ENCODE assay signal across 32 mouse cellular contexts in the genomic region with DNA sequence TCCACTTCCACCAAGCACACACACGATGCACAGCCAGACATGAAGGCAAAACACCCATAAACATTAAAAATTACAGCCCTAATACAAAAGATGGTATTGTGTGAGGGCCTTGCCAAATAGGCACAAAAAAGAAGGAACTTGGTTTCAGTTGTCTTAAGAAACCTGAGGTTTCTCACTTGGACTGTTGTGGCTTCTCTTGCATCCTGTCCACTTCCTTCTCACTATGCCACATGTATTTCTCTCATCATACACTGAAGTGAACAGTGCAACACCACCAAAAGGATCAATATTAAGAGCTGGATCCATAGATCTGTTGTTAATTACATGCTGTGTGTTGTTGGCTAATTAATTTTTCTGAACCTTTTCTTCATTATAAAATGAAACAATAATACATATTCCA. TPM values are rescaled to one million over a fixed set of nuclear protein-coding genes. Genes with fewer than 3 reads are reported as not detected.
DNase-seq lines count a peak whose midpoint lies in the region; ATAC-seq and TF ChIP-seq lines count a peak whose summit lies in the region.
"Had no signal": no experiment of that assay in that cellular context is flagged by ENCODE, and none has a peak within 500 bp of the region (broad histone marks: within the 10 kb centered on the region; RNA-seq: fewer than 3 reads in every experiment).

No protein-coding gene starts in this region.

- H3K4me1 ChIP-seq in liver, embryonic 16.5 days (ENCODE audit: control insufficient read depth, low read depth, low read length): peaks cover 4% of the 10 kb centered on the region; the same call in 1 of the 2 replicates
- peaks cover 5% of the 10 kb centered on the region; the same call in 1 of the 2 replicates for H3K4me1 ChIP-seq in liver, embryonic 12.5 days
- peaks cover 6 to 7% of the 10 kb centered on the region in 2 experiments for H3K4me1 ChIP-seq in MEL (ENCODE audit: control insufficient read depth in 1 of 2, insufficient read depth in 2 of 2, low read length in 2 of 2)
- peaks cover 3% of the 10 kb centered on the region for H3K4me1 ChIP-seq in bone marrow, adult 2 months (ENCODE audit: control insufficient read depth, insufficient read depth, low read length)
- H3K4me1 ChIP-seq in intestine, embryonic 16.5 days (ENCODE audit: control insufficient read depth, insufficient read depth, low read length): no peaks in the 10 kb centered on the region
- H3K4me1 ChIP-seq: embryonic facial prominence, embryonic 12.5 days; hindbrain, embryonic 10.5 days; limb, embryonic 13.5 days had no signal

- ATAC-seq in liver, embryonic 16.5 days (ENCODE audit: low read depth): 0 out of 2 replicates have a peak, but pooled peaks have one; percentile 22
- no peak for ATAC-seq in liver, embryonic 12.5 days
- peak; percentile 85 for ATAC-seq in megakaryocyte progenitor cell, adult 5-6 weeks (replicated peaks; ENCODE audit: poor library complexity)
- ATAC-seq in megakaryocyte-erythroid progenitor cell, adult 5-6 weeks (replicated peaks; ENCODE audit: low FRiP score, low TSS enrichment, poor library complexity, severe bottlenecking): no peak
- ATAC-seq in intestine, embryonic 16.5 days: no peak
- ATAC-seq: forebrain, postnatal 0 days; hindbrain, embryonic 16.5 days; intestine, postnatal 0 days had no signal

- TF ChIP-seq CTCF in MEL (IDR thresholded peaks at IDR 0.05 in 2 of 3, conservative IDR thresholded peaks at IDR 0.05 in 1 of 3; ENCODE audit: control insufficient read depth in 1 of 3, insufficient read depth in 1 of 3, low read depth in 2 of 3, low read length in 3 of 3, poor library complexity in 1 of 3, severe bottlenecking in 1 of 3): no peak
- TF ChIP-seq CTCF in bone marrow, adult 2 months (IDR thresholded peaks at IDR 0.05; ENCODE audit: control insufficient read depth, insufficient read depth, low read length): no peak

- no peaks in the 10 kb centered on the region for H3K9me3 ChIP-seq in liver, embryonic 16.5 days (replicated peaks; ENCODE audit: control insufficient read depth, low read length)
- no peaks in the 10 kb centered on the region for H3K9me3 ChIP-seq in liver, embryonic 12.5 days (replicated peaks)
- H3K9me3 ChIP-seq in MEL (replicated peaks; ENCODE audit: insufficient read depth, low read length): no peaks in the 10 kb centered on the region
- no peaks in the 10 kb centered on the region for H3K9me3 ChIP-seq in intestine, embryonic 16.5 days (ENCODE audit: control insufficient read depth, low read length)
- H3K9me3 ChIP-seq: embryonic facial prominence, embryonic 12.5 days; heart, embryonic 12.5 days; hindbrain, embryonic 10.5 days; limb, embryonic 13.5 days had no signal

- no peak for TF ChIP-seq RAD21 in MEL (IDR thresholded peaks at IDR 0.05; ENCODE audit: low read depth, low read length)

- H3K4me2 ChIP-seq in liver, embryonic 16.5 days (ENCODE audit: low read depth, low read length): no peak overlapping the region
- H3K4me2 ChIP-seq in liver, embryonic 12.5 days: no peak overlapping the region
- H3K4me2 ChIP-seq in intestine, embryonic 16.5 days (ENCODE audit: low read depth, low read length): no peak overlapping the region
- H3K4me2 ChIP-seq: embryonic facial prominence, embryonic 12.5 days; heart, embryonic 12.5 days; limb, embryonic 13.5 days had no signal

- no peak overlapping the region for H3K4me3 ChIP-seq in liver, embryonic 16.5 days (ENCODE audit: low read depth, low read length)
- no peak overlapping the region for H3K4me3 ChIP-seq in liver, embryonic 12.5 days
- H3K4me3 ChIP-seq in MEL (ENCODE audit: control insufficient read depth in 1 of 2, insufficient read depth in 1 of 2, low read depth in 2 of 2, low read length in 2 of 2): no peak overlapping the region
- H3K4me3 ChIP-seq in bone marrow, adult 2 months (replicated peaks; ENCODE audit: control insufficient read depth, low read depth, low read length): no peak overlapping the region
- no peak overlapping the region for H3K4me3 ChIP-seq in intestine, embryonic 16.5 days (ENCODE audit: low read length)
- H3K4me3 ChIP-seq: embryonic facial prominence, embryonic 12.5 days; gastrocnemius, adult 2 months; heart, embryonic 12.5 days; hindbrain, embryonic 10.5 days; layer of hippocampus, adult 2 months; limb, embryonic 13.5 days had no signal

- 0 out of 2 replicates have a peak, but pooled peaks cover 6% of the 10 kb centered on the region for H3K36me3 ChIP-seq in liver, embryonic 16.5 days (ENCODE audit: control insufficient read depth, insufficient read depth)
- peaks cover 11% of the 10 kb centered on the region for H3K36me3 ChIP-seq in liver, embryonic 12.5 days
- H3K36me3 ChIP-seq in MEL (ENCODE audit: control insufficient read depth in 1 of 2, insufficient read depth in 2 of 2, low read length in 2 of 2): peaks cover 0 to 13% of the 10 kb centered on the region in 2 experiments; a peak in 2 of 4 replicates
- 0 out of 2 replicates have a peak, but pooled peaks cover 6% of the 10 kb centered on the region for H3K36me3 ChIP-seq in intestine, embryonic 16.5 days (ENCODE audit: control insufficient read depth, insufficient read depth, low read length)

- 18% methylated on average over 1 of the region's 1 CpGs for WGBS in liver, embryonic 16.5 days (ENCODE audit: insufficient replicate concordance)
- 52% methylated on average over 1 of the region's 1 CpGs for WGBS in liver, embryonic 12.5 days (ENCODE audit: insufficient replicate concordance)
- WGBS in bone marrow, adult 2 months: 8% methylated on average over 1 of the region's 1 CpGs
- 88% methylated on average over 1 of the region's 1 CpGs for WGBS in intestine, embryonic 16.5 days

- no peak for TF ChIP-seq POLR2A in MEL (IDR thresholded peaks at IDR 0.05; ENCODE audit: control insufficient read depth in 1 of 2, insufficient read depth in 1 of 2, low read depth in 1 of 2, low read length in 2 of 2, poor library complexity in 1 of 2)
- no peak for TF ChIP-seq POLR2A in bone marrow, adult 2 months (IDR thresholded peaks at IDR 0.05; ENCODE audit: borderline replicate concordance, control insufficient read depth, low read depth, low read length)

- no peaks in the 10 kb centered on the region for H3K27me3 ChIP-seq in liver, embryonic 16.5 days (ENCODE audit: control insufficient read depth, insufficient read depth, low read depth, low read length)
- H3K27me3 ChIP-seq in liver, embryonic 12.5 days (replicated peaks): no peaks in the 10 kb centered on the region
- no peaks in the 10 kb centered on the region for H3K27me3 ChIP-seq in MEL (ENCODE audit: control insufficient read depth in 1 of 2, insufficient read depth in 2 of 2, low read length in 2 of 2)
- no peaks in the 10 kb centered on the region for H3K27me3 ChIP-seq in intestine, embryonic 16.5 days (replicated peaks; ENCODE audit: control insufficient read depth, insufficient read depth, low read length)
- H3K27me3 ChIP-seq: embryonic facial prominence, embryonic 12.5 days; heart, embryonic 12.5 days; limb, embryonic 13.5 days had no signal

- no peaks in the 10 kb centered on the region for H3K79me2 ChIP-seq in MEL (ENCODE audit: control insufficient read depth, insufficient read depth, low read length, poor library complexity)

- H3K27ac ChIP-seq in liver, embryonic 16.5 days (ENCODE audit: low read length): no peak overlapping the region
- H3K27ac ChIP-seq in liver, embryonic 12.5 days: no peak overlapping the region
- H3K27ac ChIP-seq in MEL (ENCODE audit: control insufficient read depth, low read depth, low read length): no peak overlapping the region
- peak overlapping the region; percentile 90; the same call in 1 of the 2 replicates for H3K27ac ChIP-seq in bone marrow, adult 2 months (ENCODE audit: control insufficient read depth, insufficient read depth, low read depth, low read length, poor library complexity)
- no peak overlapping the region for H3K27ac ChIP-seq in intestine, embryonic 16.5 days (ENCODE audit: low read length)
- H3K27ac ChIP-seq: embryonic facial prominence, embryonic 12.5 days; gastrocnemius, adult 2 months; hindbrain, embryonic 10.5 days; limb, embryonic 13.5 days; liver, embryonic 14.5 days had no signal

- 0 out of 4 replicates have a peak, but pooled peaks of 1 of the 2 experiments have one; percentile 9 for TF ChIP-seq EP300 in MEL (IDR thresholded peaks at IDR 0.05; ENCODE audit: low read depth in 1 of 2, low read length in 2 of 2)

- peak; percentile 57 for DNase-seq in MEL (ENCODE audit: low read depth, low spot score)
- DNase-seq in embryo, embryonic 10.5 days (ENCODE audit: low spot score): no peak
- DNase-seq: forebrain, postnatal 0 days; gastrocnemius, adult 2 months; kidney, postnatal 25 days; lung, postnatal 10 days; right cerebral cortex, postnatal 25 days; spleen, adult 18-20 months had no signal

- no peak overlapping the region for H3K9ac ChIP-seq in liver, embryonic 16.5 days (ENCODE audit: low read depth, low read length)
- H3K9ac ChIP-seq in liver, embryonic 12.5 days: no peak overlapping the region
- no peak overlapping the region for H3K9ac ChIP-seq in MEL (ENCODE audit: control insufficient read depth, low read depth, low read length, poor library complexity, severe bottlenecking)
- no peak overlapping the region for H3K9ac ChIP-seq in intestine, embryonic 16.5 days (ENCODE audit: low read depth, low read length)
- H3K9ac ChIP-seq: embryonic facial prominence, embryonic 12.5 days; forebrain, postnatal 0 days; heart, embryonic 12.5 days; limb, embryonic 13.5 days; liver, embryonic 14.5 days had no signal

RNA-seq across cellular contexts. Expression of a gene that starts 1.9 kb away (rescaled TPM):
- not detected in 2 replicates for polyA plus RNA-seq in liver, embryonic 16.5 days (2015; fragmentation: Nextera tagmentation; extraction: Ambion mirVana)
- not detected in 2 replicates for polyA plus RNA-seq in liver, embryonic 12.5 days (2016; fragmentation: Nextera tagmentation; extraction: Ambion mirVana)
- 0.31 TPM in 1 of 2 replicates, not detected in the other for total RNA-seq in MEL (2012; rRNA removed)
- 1 to 10 TPM in 1 of 2 experiments, not detected in 1; 1.7 TPM for polyA plus RNA-seq in MEL (2012; ENCODE audit: insufficient read depth in 1 of 2, insufficient read length in 2 of 2, low read depth in 1 of 2, low replicate concordance in 2 of 2, missing spikeins in 1 of 2)
- not detected in 2 replicates for polyA plus RNA-seq in bone marrow, adult 2 months (2011; ENCODE audit: insufficient read depth, insufficient read length, low replicate concordance, missing spikeins)
- not detected in 2 replicates for total RNA-seq in megakaryocyte progenitor cell, adult 5-6 weeks (2015)
- not detected in 2 replicates for total RNA-seq in megakaryocyte progenitor cell, adult 5-6 weeks (2017)
- not detected in 2 replicates for total RNA-seq in megakaryocyte-erythroid progenitor cell, adult 5-6 weeks (2014; fragmentation: Nextera tagmentation)
- total RNA-seq in megakaryocyte-erythroid progenitor cell, adult 5-6 weeks (2017): not detected in 2 replicates
- not detected in 2 replicates for polyA plus RNA-seq in intestine, embryonic 16.5 days (2015; fragmentation: Nextera tagmentation; extraction: Ambion mirVana)
- total RNA-seq: adrenal gland, postnatal 14 days; forebrain, postnatal 0 days; gastrocnemius, adult 2 months; gastrocnemius, postnatal 4 days; layer of hippocampus, adult 2 months; left cerebral cortex, postnatal 25 days; midbrain, postnatal 0 days had no signal
- polyA plus RNA-seq: brain, embryonic 14.5 days; C2C12; cortical plate, adult 2 months; embryonic facial prominence, embryonic 12.5 days; forebrain, embryonic 11.5 days; forebrain, postnatal 0 days; heart, embryonic 12.5 days; hindbrain, embryonic 10.5 days; hindbrain, embryonic 16.5 days; intestine, postnatal 0 days; kidney, embryonic 14.5 days; limb, embryonic 13.5 days; liver, embryonic 14.5 days had no signal

RNA-seq across cellular contexts. Expression of a gene that starts 4.9 kb away (rescaled TPM):
- polyA plus RNA-seq in liver, embryonic 16.5 days (2015; fragmentation: Nextera tagmentation; extraction: Ambion mirVana): not detected in 2 replicates
- polyA plus RNA-seq in liver, embryonic 12.5 days (2016; fragmentation: Nextera tagmentation; extraction: Ambion mirVana): not detected in 2 replicates
- total RNA-seq in MEL (2012; rRNA removed): not detected in 2 replicates
- not detected for polyA plus RNA-seq in MEL (2012; ENCODE audit: insufficient read depth in 1 of 2, insufficient read length in 2 of 2, low read depth in 1 of 2, low replicate concordance in 2 of 2, missing spikeins in 1 of 2)
- polyA plus RNA-seq in bone marrow, adult 2 months (2011; ENCODE audit: insufficient read depth, insufficient read length, low replicate concordance, missing spikeins): not detected in 2 replicates
- not detected in 2 replicates for total RNA-seq in megakaryocyte progenitor cell, adult 5-6 weeks (2015)
- total RNA-seq in megakaryocyte progenitor cell, adult 5-6 weeks (2017): not detected in 2 replicates
- total RNA-seq in megakaryocyte-erythroid progenitor cell, adult 5-6 weeks (2014; fragmentation: Nextera tagmentation): not detected in 2 replicates
- not detected in 2 replicates for total RNA-seq in megakaryocyte-erythroid progenitor cell, adult 5-6 weeks (2017)
- not detected in 2 replicates for polyA plus RNA-seq in intestine, embryonic 16.5 days (2015; fragmentation: Nextera tagmentation; extraction: Ambion mirVana)
- total RNA-seq: adrenal gland, postnatal 14 days; forebrain, postnatal 0 days; gastrocnemius, adult 2 months; gastrocnemius, postnatal 4 days; layer of hippocampus, adult 2 months; left cerebral cortex, postnatal 25 days; midbrain, postnatal 0 days had no signal
- polyA plus RNA-seq: brain, embryonic 14.5 days; C2C12; cortical plate, adult 2 months; embryonic facial prominence, embryonic 12.5 days; forebrain, embryonic 11.5 days; forebrain, postnatal 0 days; heart, embryonic 12.5 days; hindbrain, embryonic 10.5 days; hindbrain, embryonic 16.5 days; intestine, postnatal 0 days; kidney, embryonic 14.5 days; limb, embryonic 13.5 days; liver, embryonic 14.5 days; testis, adult 2 months had no signal

RNA-seq across cellular contexts. Expression of a gene that starts 26.9 kb away (rescaled TPM):
- 13.7 and 13.8 TPM in 2 replicates for polyA plus RNA-seq in liver, embryonic 16.5 days (2015; fragmentation: Nextera tagmentation; extraction: Ambion mirVana)
- 15.9 and 16.9 TPM in 2 replicates for polyA plus RNA-seq in liver, embryonic 12.5 days (2016; fragmentation: Nextera tagmentation; extraction: Ambion mirVana)
- total RNA-seq in MEL (2012; rRNA removed): 6.2 and 7.8 TPM in 2 replicates
- polyA plus RNA-seq in MEL (2012; ENCODE audit: insufficient read depth in 1 of 2, insufficient read length in 2 of 2, low read depth in 1 of 2, low replicate concordance in 2 of 2, missing spikeins in 1 of 2): 10 to 100 TPM in 1 of 2 experiments, not detected in 1; 17.7 TPM
- 31.1 and 112 TPM in 2 replicates for polyA plus RNA-seq in bone marrow, adult 2 months (2011; ENCODE audit: insufficient read depth, insufficient read length, low replicate concordance, missing spikeins)
- total RNA-seq in megakaryocyte progenitor cell, adult 5-6 weeks (2015): 32.4 and 33.3 TPM in 2 replicates
- 8.7 and 19.8 TPM in 2 replicates for total RNA-seq in megakaryocyte progenitor cell, adult 5-6 weeks (2017)
- 24.6 and 31.9 TPM in 2 replicates for total RNA-seq in megakaryocyte-erythroid progenitor cell, adult 5-6 weeks (2014; fragmentation: Nextera tagmentation)
- 9.8 and 15.1 TPM in 2 replicates for total RNA-seq in megakaryocyte-erythroid progenitor cell, adult 5-6 weeks (2017)
- 44.2 and 44.9 TPM in 2 replicates for polyA plus RNA-seq in intestine, embryonic 16.5 days (2015; fragmentation: Nextera tagmentation; extraction: Ambion mirVana)

RNA-seq across cellular contexts. Expression of a gene that starts 30.8 kb away (rescaled TPM):
- polyA plus RNA-seq in liver, embryonic 16.5 days (2015; fragmentation: Nextera tagmentation; extraction: Ambion mirVana): not detected in 2 replicates
- polyA plus RNA-seq in liver, embryonic 12.5 days (2016; fragmentation: Nextera tagmentation; extraction: Ambion mirVana): 0.05 TPM in 1 of 2 replicates, not detected in the other
- not detected in 2 replicates for total RNA-seq in MEL (2012; rRNA removed)
- not detected for polyA plus RNA-seq in MEL (2012; ENCODE audit: insufficient read depth in 1 of 2, insufficient read length in 2 of 2, low read depth in 1 of 2, low replicate concordance in 2 of 2, missing spikeins in 1 of 2)
- not detected in 2 replicates for polyA plus RNA-seq in bone marrow, adult 2 months (2011; ENCODE audit: insufficient read depth, insufficient read length, low replicate concordance, missing spikeins)
- total RNA-seq in megakaryocyte progenitor cell, adult 5-6 weeks (2015): not detected in 2 replicates
- total RNA-seq in megakaryocyte progenitor cell, adult 5-6 weeks (2017): not detected in 2 replicates
- not detected in 2 replicates for total RNA-seq in megakaryocyte-erythroid progenitor cell, adult 5-6 weeks (2014; fragmentation: Nextera tagmentation)
- total RNA-seq in megakaryocyte-erythroid progenitor cell, adult 5-6 weeks (2017): not detected in 2 replicates
- not detected in 2 replicates for polyA plus RNA-seq in intestine, embryonic 16.5 days (2015; fragmentation: Nextera tagmentation; extraction: Ambion mirVana)
- total RNA-seq: adrenal gland, postnatal 14 days; forebrain, postnatal 0 days; gastrocnemius, adult 2 months; gastrocnemius, postnatal 4 days had no signal
- polyA plus RNA-seq: C2C12; embryonic facial prominence, embryonic 12.5 days; forebrain, postnatal 0 days; heart, embryonic 12.5 days; hindbrain, embryonic 10.5 days; intestine, postnatal 0 days; kidney, embryonic 14.5 days; limb, embryonic 13.5 days; liver, embryonic 14.5 days had no signal

RNA-seq across cellular contexts. Expression of a gene that starts 31.5 kb away (rescaled TPM):
- not detected in 2 replicates for polyA plus RNA-seq in liver, embryonic 16.5 days (2015; fragmentation: Nextera tagmentation; extraction: Ambion mirVana)
- polyA plus RNA-seq in liver, embryonic 12.5 days (2016; fragmentation: Nextera tagmentation; extraction: Ambion mirVana): not detected in 2 replicates
- not detected in 2 replicates for total RNA-seq in MEL (2012; rRNA removed)
- polyA plus RNA-seq in MEL (2012; ENCODE audit: insufficient read depth in 1 of 2, insufficient read length in 2 of 2, low read depth in 1 of 2, low replicate concordance in 2 of 2, missing spikeins in 1 of 2): not detected
- polyA plus RNA-seq in bone marrow, adult 2 months (2011; ENCODE audit: insufficient read depth, insufficient read length, low replicate concordance, missing spikeins): 0.60 TPM in 1 of 2 replicates, not detected in the other
- 0.07 TPM in 1 of 2 replicates, not detected in the other for total RNA-seq in megakaryocyte progenitor cell, adult 5-6 weeks (2015)
- total RNA-seq in megakaryocyte progenitor cell, adult 5-6 weeks (2017): not detected in 2 replicates
- not detected in 2 replicates for total RNA-seq in megakaryocyte-erythroid progenitor cell, adult 5-6 weeks (2014; fragmentation: Nextera tagmentation)
- not detected in 2 replicates for total RNA-seq in megakaryocyte-erythroid progenitor cell, adult 5-6 weeks (2017)
- polyA plus RNA-seq in intestine, embryonic 16.5 days (2015; fragmentation: Nextera tagmentation; extraction: Ambion mirVana): 0.06 TPM in 1 of 2 replicates, not detected in the other
- total RNA-seq: adrenal gland, postnatal 14 days; gastrocnemius, adult 2 months; gastrocnemius, postnatal 4 days had no signal
- polyA plus RNA-seq: C2C12; heart, embryonic 12.5 days; hindbrain, embryonic 16.5 days; intestine, postnatal 0 days; kidney, embryonic 14.5 days; limb, embryonic 13.5 days had no signal

Comparison
In these comparisons a context has a peak if more than half of its experiments do, and no peak if none do; other contexts are left out.
1. ATAC-seq: peak in liver, embryonic 16.5 days (single experiment) and megakaryocyte progenitor cell, adult 5-6 weeks (single experiment); none in liver, embryonic 12.5 days (single experiment), megakaryocyte-erythroid progenitor cell, adult 5-6 weeks (single experiment) and intestine, embryonic 16.5 days (single experiment).